ENCODE assay signal across 23 mouse cellular contexts in the genomic region with DNA sequence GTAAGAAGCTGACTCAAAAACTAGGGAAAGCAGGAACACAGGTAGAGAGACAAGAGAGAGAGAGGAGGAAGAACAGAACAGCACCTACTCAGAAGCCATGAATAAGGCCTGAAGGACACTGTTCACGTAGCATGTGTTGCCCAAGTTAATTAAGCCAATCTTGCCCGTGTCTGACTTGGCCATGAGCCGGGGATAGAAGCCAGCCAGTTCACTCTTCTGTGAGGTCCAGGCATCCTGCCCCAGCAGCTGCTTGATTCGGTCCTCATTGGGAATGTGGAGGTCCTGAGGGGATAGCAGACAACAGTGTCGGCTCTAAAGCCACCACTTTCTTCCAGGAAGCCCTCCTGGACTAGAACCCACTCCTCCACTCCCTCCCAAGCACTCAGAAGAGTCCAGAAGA. TPM values are rescaled to one million over a fixed set of nuclear protein-coding genes. Genes with fewer than 3 reads are reported as not detected.
DNase-seq lines count a peak whose midpoint lies in the region; TF ChIP-seq lines count a peak whose summit lies in the region.
"Had no signal": no experiment of that assay in that cellular context is flagged by ENCODE, and none has a peak within 500 bp of the region (broad histone marks: within the 10 kb centered on the region; RNA-seq: fewer than 3 reads in every experiment).

No protein-coding gene starts in this region.

- H3K4me1 ChIP-seq in cerebellum, adult 2 months (ENCODE audit: control insufficient read depth, insufficient read depth, low read length): peaks cover 6% of the 10 kb centered on the region
- H3K4me1 ChIP-seq in heart, embryonic 10.5 days: no peaks in the 10 kb centered on the region
- H3K4me1 ChIP-seq: embryonic facial prominence, embryonic 15.5 days; forebrain, embryonic 15.5 days; hindbrain, embryonic 15.5 days; intestine, embryonic 15.5 days; limb, embryonic 10.5 days; liver, embryonic 15.5 days; lung, embryonic 15.5 days; neural tube, embryonic 15.5 days had no signal

- H3K36me3 ChIP-seq in heart, embryonic 10.5 days: peaks cover 35% of the 10 kb centered on the region
- H3K36me3 ChIP-seq: intestine, embryonic 15.5 days; liver, embryonic 15.5 days had no signal

- peak; percentile 29 to 42 for DNase-seq in cerebellum, adult 2 months
- no peak for DNase-seq in cerebellum, adult 8-10 months
- peak; percentile 74 for DNase-seq in heart, adult 11 months
- DNase-seq in heart, embryonic 10.5 days (ENCODE audit: low spot score): no peak
- DNase-seq in right cerebral cortex, postnatal 14 days: peak; percentile 3
- DNase-seq in right cerebral cortex, adult 2 months (ENCODE audit: low spot score in 2 of 2): no peak
- DNase-seq in cerebellum, postnatal 4 days (ENCODE audit: low spot score in 2 of 2): peak; percentile 22 to 47
- DNase-seq: heart, postnatal 4 days; kidney, adult 8-10 months; kidney, postnatal 10 days; liver; lung, postnatal 36 days; right cerebral cortex, postnatal 25 days; thymus, postnatal 25 days had no signal

- H3K27me3 ChIP-seq in cerebellum, adult 2 months (ENCODE audit: control insufficient read depth, insufficient read depth, low read length): no peaks in the 10 kb centered on the region
- no peaks in the 10 kb centered on the region for H3K27me3 ChIP-seq in heart, embryonic 10.5 days (ENCODE audit: insufficient read depth, poor library complexity, severe bottlenecking)
- H3K27me3 ChIP-seq: embryonic facial prominence, embryonic 15.5 days; forebrain, embryonic 15.5 days; hindbrain, embryonic 15.5 days; intestine, embryonic 15.5 days; liver, embryonic 15.5 days; lung, embryonic 15.5 days; neural tube, embryonic 15.5 days had no signal

- WGBS in cerebellum, adult 2 months: 18% methylated on average over 5 of the region's 5 CpGs
- WGBS in heart, embryonic 10.5 days: 82% methylated on average over 5 of the region's 5 CpGs

- no peak overlapping the region for H3K27ac ChIP-seq in cerebellum, adult 2 months (ENCODE audit: insufficient read depth, low read length)
- no peak overlapping the region for H3K27ac ChIP-seq in heart, embryonic 10.5 days
- H3K27ac ChIP-seq: embryonic facial prominence, embryonic 15.5 days; forebrain, embryonic 15.5 days; hindbrain, embryonic 15.5 days; intestine, embryonic 15.5 days; left cerebral cortex, adult 2 months; limb, embryonic 10.5 days; liver, embryonic 15.5 days; lung, embryonic 15.5 days; neural tube, embryonic 15.5 days had no signal

- no peak for TF ChIP-seq CTCF in cerebellum, adult 2 months (IDR thresholded peaks at IDR 0.05; ENCODE audit: borderline replicate concordance, insufficient read depth, low read depth, low read length)

- no peak for TF ChIP-seq POLR2A in cerebellum, adult 2 months (IDR thresholded peaks at IDR 0.05; ENCODE audit: borderline replicate concordance, insufficient read depth, low read length)

- no peaks in the 10 kb centered on the region for H3K9me3 ChIP-seq in heart, embryonic 10.5 days
- H3K9me3 ChIP-seq: embryonic facial prominence, embryonic 15.5 days; forebrain, embryonic 15.5 days; hindbrain, embryonic 15.5 days; intestine, embryonic 15.5 days; limb, embryonic 10.5 days; liver, embryonic 15.5 days; lung, embryonic 15.5 days; neural tube, embryonic 15.5 days had no signal

- no peak overlapping the region for H3K4me3 ChIP-seq in cerebellum, adult 2 months (replicated peaks; ENCODE audit: insufficient read depth, low read depth, low read length)
- no peak overlapping the region for H3K4me3 ChIP-seq in heart, embryonic 10.5 days
- H3K4me3 ChIP-seq: embryonic facial prominence, embryonic 15.5 days; forebrain, embryonic 15.5 days; hindbrain, embryonic 15.5 days; intestine, embryonic 15.5 days; left cerebral cortex, adult 2 months; limb, embryonic 10.5 days; liver, embryonic 15.5 days; lung, embryonic 15.5 days; neural tube, embryonic 15.5 days had no signal

RNA-seq across cellular contexts. Expression of a gene that starts 17.2 kb away (rescaled TPM):
- polyA plus RNA-seq in cerebellum, adult 2 months (2012; rRNA removed): 19.1 and 21.7 TPM in 2 replicates
- polyA plus RNA-seq in heart, embryonic 10.5 days (2016; fragmentation: Nextera tagmentation; extraction: Ambion mirVana): 1.1 and 2.3 TPM in 2 replicates

RNA-seq across cellular contexts. Expression of a gene that starts 17.5 kb away (rescaled TPM):
- polyA plus RNA-seq in cerebellum, adult 2 months (2012; rRNA removed): 18.4 and 18.9 TPM in 2 replicates
- polyA plus RNA-seq in heart, embryonic 10.5 days (2016; fragmentation: Nextera tagmentation; extraction: Ambion mirVana): 4.1 and 4.6 TPM in 2 replicates

RNA-seq across cellular contexts. Expression of a gene that starts 56.8 kb away (rescaled TPM):
- polyA plus RNA-seq in cerebellum, adult 2 months (2012; rRNA removed): 10.1 and 11.1 TPM in 2 replicates
- 47.3 and 53.4 TPM in 2 replicates for polyA plus RNA-seq in heart, embryonic 10.5 days (2016; fragmentation: Nextera tagmentation; extraction: Ambion mirVana)

Comparison
In these comparisons a context has a peak if more than half of its experiments do, and no peak if none do; other contexts are left out.
1. DNase-seq: peak in cerebellum, adult 2 months (2 of 2), heart, adult 11 months (single experiment), right cerebral cortex, postnatal 14 days (single experiment) and cerebellum, postnatal 4 days (2 of 2); none in cerebellum, adult 8-10 months (single experiment), heart, embryonic 10.5 days (single experiment) and right cerebral cortex, adult 2 months (0 of 2).